Mouse (Mus musculus) urinary bladder, adult 2 months (tissue): ENCODE data around the gene Tm6sf1. TPM values are rescaled to one million over a fixed set of nuclear protein-coding genes. Genes with fewer than 3 reads are reported as not detected.

Experiments
- DNase-seq: peaks from one replicate; pipeline ENCODE4 v3.0.0; 2022; ENCODE audit warnings: low spot score
- polyA plus RNA-seq: library from polyadenylated mRNA; depleted of rRNA; stranded (reverse); fragments of >200 nt; gene quantifications from 2 replicates; pipeline ENCODE4 v1.2.3, GENCODE M21; 2012

The Tm6sf1 gene
- polyA plus RNA-seq, 1 experiment, result 21.4 TPM

DNA sequence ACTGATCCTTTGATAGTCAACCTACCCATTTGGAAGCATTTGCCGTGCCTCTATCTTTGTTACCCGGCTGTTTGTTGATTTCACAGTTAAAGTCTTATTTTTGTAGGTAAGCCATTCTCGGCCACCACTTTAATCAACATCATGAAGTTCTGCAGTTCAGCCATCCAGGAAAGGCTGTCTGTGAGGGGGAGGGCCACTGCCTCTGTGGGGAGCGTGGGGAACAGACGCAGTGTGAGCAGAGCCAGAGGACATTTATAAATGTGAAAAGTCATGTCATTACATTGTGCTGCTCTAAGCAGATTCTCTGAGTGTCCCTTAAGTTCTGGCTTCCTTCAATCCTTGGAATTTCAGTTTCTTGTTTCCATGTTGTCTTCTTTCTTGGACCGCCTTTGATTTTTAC lies 8.6 kb upstream of the Tm6sf1 start:
- no peak for DNase-seq

DNA sequence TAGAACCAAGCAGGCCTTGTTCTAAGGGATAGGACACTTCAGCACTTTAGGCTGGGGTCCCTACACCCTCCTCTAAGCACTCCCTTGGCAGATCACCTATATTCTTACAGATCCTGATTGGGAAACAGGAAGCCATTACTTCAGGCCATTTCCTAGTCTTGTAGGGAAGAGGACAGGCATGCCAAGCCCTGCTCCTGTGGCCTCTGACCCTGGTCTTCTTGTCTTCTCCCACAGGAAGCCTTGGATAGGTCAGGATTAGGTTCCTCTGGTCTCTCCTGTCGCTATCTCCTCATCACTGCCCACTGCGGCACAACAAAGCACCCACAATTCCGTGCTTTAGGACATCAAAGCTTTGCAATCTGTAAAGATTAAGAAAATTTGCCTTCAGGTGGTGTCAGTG lies 7.1 kb upstream of the Tm6sf1 start:
- no peak for DNase-seq

DNA sequence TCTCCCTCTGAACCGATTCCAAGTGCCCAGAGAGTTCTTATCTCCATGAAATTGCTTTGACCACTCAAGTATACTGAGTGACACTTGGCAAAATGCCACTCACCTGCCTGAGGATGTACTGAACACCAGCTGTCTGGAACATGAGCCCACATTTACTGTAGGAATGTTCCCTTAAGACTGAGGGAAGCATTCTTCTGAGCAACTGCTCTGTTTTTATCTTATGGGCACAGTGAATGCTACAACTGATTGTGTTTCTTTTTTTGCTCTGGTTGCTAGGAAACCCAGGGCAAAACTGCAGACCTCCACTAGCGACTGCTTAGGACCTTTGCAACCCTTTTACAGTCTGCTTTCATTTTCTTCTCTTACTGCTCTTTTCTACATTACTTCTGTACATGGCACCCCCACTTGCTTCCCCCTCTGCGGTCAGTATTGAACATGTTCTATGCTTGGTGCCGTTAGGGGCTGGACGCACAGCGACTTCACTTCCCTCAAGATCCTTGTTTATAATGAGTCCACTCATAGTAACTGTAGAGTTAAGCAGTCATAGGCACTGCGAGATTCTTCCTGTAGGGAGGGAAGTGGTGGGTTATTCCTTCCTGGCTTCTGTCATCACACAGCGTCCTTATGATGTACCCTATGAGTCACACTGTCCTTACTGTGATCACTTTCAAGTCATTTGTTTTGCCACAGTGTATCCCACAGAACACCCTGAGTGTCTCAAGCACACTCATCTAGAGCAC lies 4.1 kb upstream of the Tm6sf1 start:
- no peak for DNase-seq

- DNase-seq, result no peak
These were observed 3.1 kb upstream of the Tm6sf1 start, which contains the start of gene Gm10160 for GRCm38 (mm10) chr7:81855694-81856093. Gm10160 (minus strand) TSS chr7:81855794.

DNA sequence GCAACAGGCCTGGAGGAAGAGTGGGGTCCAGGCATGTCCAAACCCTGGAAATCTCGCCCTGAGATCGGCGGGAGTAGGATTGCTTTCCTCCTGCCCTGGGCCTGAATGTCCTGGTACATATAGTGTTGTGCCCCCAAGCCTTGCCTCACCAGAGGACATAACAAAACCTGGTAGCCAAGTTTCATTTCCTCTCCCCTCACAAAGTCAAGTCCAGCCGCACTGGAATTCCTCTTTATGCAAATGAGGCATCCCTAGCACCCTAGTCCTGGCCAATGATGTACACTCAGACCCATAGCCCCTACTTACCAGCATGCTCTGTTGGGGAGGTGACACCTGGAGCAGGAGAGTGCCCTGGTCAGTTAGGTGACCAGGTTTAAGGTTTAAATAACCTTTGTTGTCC lies 2.6 kb upstream of the Tm6sf1 start:
- DNase-seq, result no peak

DNA sequence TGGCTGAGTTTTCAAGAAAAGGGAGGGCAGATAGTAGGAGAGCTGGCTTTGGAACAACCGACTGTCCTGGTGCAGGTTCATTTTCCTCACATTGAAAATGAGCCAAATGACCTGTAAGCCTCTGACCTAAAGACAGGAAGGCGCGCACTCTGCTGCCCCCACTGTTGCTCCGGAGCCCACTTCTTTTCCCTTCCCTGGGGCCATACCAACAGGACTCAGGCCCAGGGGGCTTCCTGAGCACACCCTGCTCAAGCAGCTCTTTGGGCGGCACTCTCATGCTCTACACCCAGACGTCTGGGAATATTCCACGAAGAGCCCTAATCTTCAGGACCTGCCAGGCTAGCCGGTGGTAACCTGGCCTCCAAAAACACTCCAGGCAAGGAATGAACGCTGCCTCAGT lies 565 bp upstream of the Tm6sf1 start:
- DNase-seq, result no peak

GRCm38 (mm10) chr7:81860071-81860470 lies 1.3 kb downstream of the Tm6sf1 start:
- no peak for DNase-seq

DNA sequence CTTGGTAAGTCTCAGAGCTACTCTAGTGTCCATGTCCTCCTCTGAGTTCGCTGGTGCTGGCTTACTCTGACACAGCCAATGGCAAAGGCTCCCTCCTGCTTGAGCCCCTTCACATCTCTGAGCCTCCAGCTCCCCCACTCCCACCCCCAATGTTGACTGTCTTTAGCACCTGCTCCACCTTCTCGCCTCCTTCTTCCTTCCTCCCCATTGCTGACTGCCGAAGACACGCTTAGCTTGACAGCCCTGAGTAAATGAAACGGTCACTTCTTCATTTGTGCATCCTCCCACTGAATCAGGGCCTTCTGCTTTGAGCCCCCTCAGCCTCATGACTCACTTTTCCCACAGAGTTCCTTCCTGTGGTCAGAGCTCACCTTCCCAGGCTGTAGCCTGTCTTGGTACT lies 2.2 kb downstream of the Tm6sf1 start:
- no peak for DNase-seq

DNA sequence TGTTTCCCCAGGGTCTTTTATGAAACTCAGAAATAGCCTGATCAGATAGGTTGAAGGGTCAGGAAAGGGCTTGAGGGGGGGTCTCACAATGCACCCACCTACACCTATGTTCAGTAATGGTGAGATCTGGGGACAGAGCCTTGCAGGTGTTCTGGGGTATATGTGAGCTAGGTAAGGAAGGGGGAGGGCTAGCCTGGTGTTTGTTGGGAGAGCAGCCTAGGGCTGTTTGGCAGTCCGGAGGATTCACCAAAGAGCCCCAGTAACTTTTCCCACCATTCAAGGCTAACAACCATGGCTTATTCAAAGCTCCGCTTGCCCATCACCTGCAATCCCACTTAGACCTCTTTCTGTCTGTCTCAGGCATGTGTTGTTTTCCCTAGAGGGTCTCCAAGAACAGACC lies 2.7 kb downstream of the Tm6sf1 start:
- no peak for DNase-seq

DNA sequence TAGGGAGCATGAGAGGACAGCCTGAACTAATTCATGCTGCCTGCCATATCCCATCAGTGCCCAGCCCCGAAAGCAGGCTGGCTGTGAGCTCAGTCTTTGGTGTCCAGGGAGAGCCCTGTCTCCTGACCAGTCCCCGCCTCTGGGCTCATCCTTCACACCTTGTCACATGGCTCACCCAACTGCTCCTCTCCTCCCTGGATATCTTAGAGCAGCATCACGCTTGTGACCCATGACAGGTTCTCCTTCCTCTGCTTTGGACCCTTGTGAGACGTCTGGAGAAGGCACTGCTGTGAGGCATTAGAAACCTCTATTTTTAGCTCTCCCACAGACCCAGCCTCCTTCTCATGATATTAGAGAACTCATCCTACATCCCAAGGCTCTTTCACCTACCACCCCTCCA lies 3.1 kb downstream of the Tm6sf1 start:
- no peak for DNase-seq

DNA sequence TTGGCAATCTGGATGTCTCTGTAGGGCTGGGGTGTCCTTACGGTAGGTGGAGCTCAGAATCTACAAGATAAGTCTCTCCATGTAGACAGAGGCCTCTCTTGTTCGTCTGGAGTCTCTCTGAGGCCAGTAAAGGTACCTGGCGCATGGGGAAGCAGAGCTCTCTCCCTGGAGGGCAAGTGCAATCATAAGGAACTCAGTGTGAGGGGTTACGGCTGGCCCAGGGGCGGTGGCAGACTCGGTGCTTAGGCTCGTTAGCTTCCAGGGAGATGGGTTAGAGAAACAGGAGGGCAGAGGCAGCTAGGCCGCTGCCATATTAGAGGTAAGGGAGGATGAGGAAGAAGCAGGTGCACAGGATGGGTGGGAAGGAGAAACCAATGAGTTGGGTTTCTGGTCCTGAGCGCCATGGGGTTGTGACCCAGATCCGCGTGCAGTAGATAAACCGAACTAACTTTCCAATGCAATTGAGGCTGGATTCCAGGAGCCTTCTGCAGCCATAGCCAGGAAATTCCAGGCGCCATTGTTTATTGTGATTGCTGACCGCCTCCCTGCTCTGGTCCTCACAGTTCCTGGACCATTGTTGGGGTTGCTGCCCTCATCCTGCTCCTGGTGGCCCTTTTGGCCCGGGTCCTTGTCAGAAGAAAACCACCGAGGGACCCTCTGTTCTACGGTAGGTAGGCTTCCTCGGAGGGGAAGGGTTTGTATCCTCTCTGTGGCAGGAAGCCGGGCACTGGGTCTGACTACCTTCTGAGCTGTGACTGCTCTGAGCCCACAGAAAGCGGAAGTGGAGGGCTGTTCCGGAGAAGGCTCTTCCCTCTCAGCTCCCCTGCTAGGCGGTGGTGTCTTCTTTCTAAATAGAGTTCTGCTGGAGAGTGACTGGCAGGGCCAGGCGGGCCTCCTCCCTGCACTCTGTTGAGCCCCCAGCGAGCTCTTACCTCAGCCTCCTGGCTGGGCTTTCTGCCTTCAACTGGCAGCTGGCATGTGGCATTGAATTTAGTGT lies 4.1 kb downstream of the Tm6sf1 start:
- no peak for DNase-seq

GRCm38 (mm10) chr7:81864552-81864951 lies 5.8 kb downstream of the Tm6sf1 start:
- no peak for DNase-seq

DNA sequence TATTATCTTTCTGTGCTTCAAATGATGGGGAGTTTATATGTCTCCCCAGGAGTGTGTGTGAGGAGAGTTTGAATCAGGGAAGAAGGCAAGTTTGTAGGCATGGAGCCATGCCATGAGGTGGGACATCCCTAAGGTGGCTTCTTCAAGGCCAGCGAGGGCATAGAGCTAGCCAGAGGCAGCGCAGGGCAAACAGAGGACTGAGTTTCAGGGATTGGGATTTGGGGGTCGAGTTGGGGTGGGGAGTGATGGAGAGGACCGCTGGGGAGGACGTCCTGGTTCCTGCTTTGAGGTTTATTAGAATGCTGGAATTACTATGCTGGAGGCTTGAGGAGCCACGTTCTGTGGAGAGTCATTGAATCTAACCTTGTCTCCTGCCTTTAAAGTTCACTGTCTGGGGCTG lies 7.1 kb downstream of the Tm6sf1 start:
- DNase-seq, result no peak

DNA sequence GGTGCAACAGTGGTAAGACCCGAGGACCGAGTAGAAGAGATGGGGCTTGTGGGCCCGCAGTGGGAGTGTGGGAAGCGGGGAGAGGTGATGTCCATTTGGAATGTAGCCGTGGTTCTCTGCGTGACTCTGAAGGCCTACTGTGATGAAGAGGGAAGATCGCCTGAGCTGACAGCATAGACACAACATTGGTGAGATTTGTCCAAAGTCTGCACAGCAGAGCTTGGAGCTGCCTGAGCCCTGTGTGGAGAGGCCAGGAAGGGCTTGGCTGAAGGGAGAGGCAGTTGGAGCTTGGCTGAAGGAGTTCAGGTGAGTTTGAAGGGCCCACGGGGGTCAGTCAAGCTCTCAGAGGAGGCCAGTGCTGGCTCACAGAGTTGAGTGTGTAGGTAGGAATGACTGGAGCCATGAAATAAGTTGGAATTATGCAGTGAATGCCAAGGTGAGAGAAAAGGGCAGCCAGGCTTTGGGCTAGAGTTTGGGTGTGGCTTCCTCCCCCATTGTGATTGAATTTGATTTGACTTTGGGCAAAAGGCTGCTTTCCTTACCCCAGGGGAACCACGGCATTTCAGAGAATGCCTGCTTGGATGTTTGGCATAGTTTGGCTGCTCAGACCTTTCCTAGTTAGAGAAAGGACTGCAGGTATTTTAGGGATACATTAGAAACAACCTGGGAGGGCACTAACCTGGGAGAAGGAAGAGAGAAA lies 8.6 kb downstream of the Tm6sf1 start:
- no peak for DNase-seq

- DNase-seq, result peak; percentile 46
These were observed 9.4 kb downstream of the Tm6sf1 start for GRCm38 (mm10) chr7:81868158-81868557.

- DNase-seq, result no peak
These were observed 13.8 kb downstream of the Tm6sf1 start for GRCm38 (mm10) chr7:81872493-81873013.

DNA sequence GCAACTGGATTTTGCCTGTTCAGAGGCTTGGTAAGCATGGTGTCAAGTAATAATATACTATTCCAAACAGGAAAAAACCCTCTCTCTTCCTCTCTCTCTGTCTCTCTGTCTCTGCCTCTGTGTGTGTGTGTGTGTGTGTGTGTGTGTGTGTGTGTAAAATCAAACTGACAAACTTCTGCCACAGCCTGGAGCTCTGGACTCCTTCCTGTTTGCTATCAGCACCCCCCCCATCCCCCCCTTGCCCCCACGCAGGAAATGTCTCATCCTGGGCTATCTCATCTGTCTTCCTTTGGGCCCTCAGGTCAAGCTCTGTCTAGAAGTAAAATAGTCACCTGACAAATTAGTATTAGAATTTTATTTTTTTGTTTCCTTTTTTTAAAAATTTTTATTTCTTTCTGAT lies 15.0 kb downstream of the Tm6sf1 start:
- no peak for DNase-seq

- no peak for DNase-seq
These were observed 15.8 kb downstream of the Tm6sf1 start for GRCm38 (mm10) chr7:81874636-81875035.

GRCm38 (mm10) chr7:81875372-81875771 lies 16.6 kb downstream of the Tm6sf1 start:
- no peak for DNase-seq

DNA sequence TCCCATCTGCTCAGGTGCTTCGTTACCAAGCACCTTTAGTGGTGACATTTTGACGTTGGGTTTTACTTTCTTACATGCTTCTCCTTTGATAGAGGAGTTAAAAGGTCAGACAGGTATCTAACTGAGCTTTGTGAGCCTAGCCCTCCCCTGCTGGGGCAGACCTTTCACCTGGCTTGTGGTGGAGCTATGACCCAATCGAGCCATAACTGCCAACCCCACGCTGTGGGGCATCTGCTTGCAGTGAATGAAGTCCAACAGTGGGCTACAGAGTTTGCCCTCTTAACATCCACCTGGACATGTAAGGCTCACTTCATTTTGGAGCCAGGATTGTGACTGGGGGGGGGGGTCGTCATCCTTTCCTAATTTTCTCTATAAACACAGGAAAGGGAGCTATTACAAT lies 21.5 kb downstream of the Tm6sf1 start:
- no peak for DNase-seq

- no peak for DNase-seq
These were observed 22.0 kb downstream of the Tm6sf1 start for GRCm38 (mm10) chr7:81880797-81881196.

DNA sequence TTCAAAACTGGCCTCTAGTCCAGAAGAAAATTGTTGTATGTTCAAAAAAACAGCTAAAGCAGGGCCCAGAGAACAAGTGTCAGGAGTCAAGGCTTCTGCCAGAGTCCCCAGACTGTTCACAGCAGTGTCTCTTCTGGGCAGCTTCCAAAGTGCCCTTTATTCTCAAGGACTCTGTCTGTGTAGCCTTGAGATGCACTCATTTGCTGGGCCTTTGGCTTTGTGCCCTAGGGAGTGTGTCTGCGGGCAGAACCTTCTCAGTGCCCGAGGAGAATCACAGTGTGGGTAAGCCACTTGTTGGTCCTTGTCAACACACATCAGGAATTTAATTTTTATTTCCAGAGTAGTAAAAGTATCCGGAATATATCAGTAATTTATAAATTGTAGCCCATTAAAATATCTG lies 22.8 kb downstream of the Tm6sf1 start:
- no peak for DNase-seq
